Mouse (Mus musculus) neural tube, embryonic 12.5 days (tissue): ENCODE data around the gene Amelx. TPM values are rescaled to one million over a fixed set of nuclear protein-coding genes. Genes with fewer than 3 reads are reported as not detected.

Source experiments
- ATAC-seq: fragments of 200-750 bp; cut with Nextera tagmentation; 2 replicates; pipeline ENCODE4 v1.8.0; 2017; ENCODE audit warnings: low read depth, mild to moderate bottlenecking, moderate TSS enrichment, moderate library complexity; ENCODE audit not compliant: low FRiP score
- H3K27ac ChIP-seq: fragments of 300-500 bp; sonication (generic); 2 replicates; pipeline ENCODE4 v1.5.1; 2016
- H3K27me3 ChIP-seq: fragments of 300-500 bp; sonication (generic); replicated peaks from 2 replicates; pipeline ENCODE4 v1.6.1; 2016; ENCODE audit warnings: mild to moderate bottlenecking
- H3K36me3 ChIP-seq: fragments of 300-500 bp; sonication (generic); 2 replicates; pipeline ENCODE4 v1.6.1; 2016; ENCODE audit warnings: mild to moderate bottlenecking
- H3K4me1 ChIP-seq: fragments of 300-500 bp; sonication (generic); 2 replicates; pipeline ENCODE4 v1.6.1; 2016
- H3K4me2 ChIP-seq: fragments of 300-500 bp; sonication (generic); replicated peaks from 2 replicates; pipeline ENCODE4 v1.6.1; 2016; ENCODE audit warnings: mild to moderate bottlenecking
- H3K4me3 ChIP-seq: fragments of 300-500 bp; sonication (generic); 2 replicates; pipeline ENCODE4 v1.5.1; 2016
- H3K9ac ChIP-seq: fragments of 300-500 bp; sonication (generic); 2 replicates; pipeline ENCODE4 v1.6.1; 2016; ENCODE audit warnings: mild to moderate bottlenecking
- H3K9me3 ChIP-seq: fragments of 300-500 bp; sonication (generic); 2 replicates; pipeline ENCODE4 v1.6.1; 2016; ENCODE audit warnings: mild to moderate bottlenecking
- WGBS: fragments of 180-500 bp; shearing (Covaris S2); methylation state at CpG from one replicate; pipeline ENCODE4 v1.1.7; 2016; 5-methylcytosine and 5-hydroxymethylcytosine counted together
- polyA plus RNA-seq: library from polyadenylated mRNA; unstranded; fragments of >200 nt; fragmentation: Nextera tagmentation; extraction: Ambion mirVana; gene quantifications from 2 replicates; pipeline ENCODE4 v1.2.1, GENCODE M21; 2016

Gene Amelx
- polyA plus RNA-seq: not detected in 2 replicates

DNA sequence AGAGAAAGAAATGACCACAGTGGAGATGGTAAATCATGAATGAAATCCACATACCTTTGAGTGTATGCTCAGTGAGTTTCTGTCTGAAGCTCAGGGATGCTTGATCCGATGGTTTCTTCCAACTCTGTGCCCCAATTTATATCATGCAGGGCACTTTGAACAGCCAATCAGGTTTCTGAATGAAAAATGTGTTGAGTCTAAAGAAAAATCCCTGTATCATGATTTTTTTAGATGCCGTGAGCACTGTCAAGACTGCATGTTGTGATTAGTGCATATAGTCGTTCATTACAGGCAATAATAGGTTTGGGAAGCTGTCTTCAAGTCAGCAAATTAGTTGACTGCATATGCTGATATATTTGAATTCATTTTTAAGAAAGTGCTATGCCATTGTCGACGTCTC, at the start of gene Amelx:
Gene Amelx, minus strand, starts transcription at position 101 of the 400 bp plus-strand sequence.
- Histone ChIP-seq H3K4me1 (no peaks in the 10 kb centered on the region), H3K4me3 (no peak within 1 kb of the TSS), H3K36me3 (no peaks in the 10 kb centered on the region), H3K27me3 (no peaks in the 10 kb centered on the region), H3K9ac (no peak within 1 kb of the TSS), H3K27ac (no peak within 1 kb of the TSS), H3K9me3 (no peaks in the 10 kb centered on the region), H3K4me2 (no peak within 1 kb of the TSS)
- no peak for ATAC-seq
- WGBS: 83% methylated on average over 5 of the region's 5 CpGs

DNA sequence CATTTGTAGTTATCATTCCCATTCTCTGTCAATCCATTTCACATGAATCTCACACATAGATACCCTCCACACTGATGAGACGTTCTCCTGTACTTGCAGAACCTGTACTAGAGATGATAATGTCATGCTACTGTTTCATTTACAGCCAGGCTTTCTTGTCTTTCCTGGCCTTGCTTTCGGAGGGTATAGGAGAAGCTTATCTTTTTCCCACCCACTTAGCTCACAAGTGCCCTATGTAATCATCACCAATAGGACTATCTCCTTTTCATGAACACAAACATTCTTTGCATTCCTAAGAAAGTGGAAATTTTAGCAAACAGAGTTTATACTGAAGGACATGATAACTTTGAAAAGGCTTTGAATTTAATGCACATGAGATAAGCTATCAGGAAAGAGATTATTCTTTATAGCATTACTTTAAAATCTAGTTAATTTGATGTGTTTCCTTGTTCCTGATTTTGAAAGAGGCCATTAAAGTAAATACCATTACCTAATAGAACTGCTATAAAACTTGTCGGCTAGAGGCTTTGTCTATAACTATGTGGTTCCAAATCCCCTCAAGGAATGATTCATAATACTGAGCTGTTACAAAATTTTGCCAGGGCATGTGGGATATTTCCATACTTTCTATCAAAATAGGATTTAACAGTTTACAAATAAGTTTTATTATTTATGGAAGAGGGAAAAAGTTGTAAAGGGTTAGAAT, 35.5 kb upstream of the Amelx start:
- ATAC-seq: no peak
- no peaks in the 10 kb centered on the region; the same call in 1 of the 2 replicates for H3K27me3 ChIP-seq
- no peaks in the 10 kb centered on the region for H3K36me3 ChIP-seq
- H3K9ac ChIP-seq: no peak overlapping the region
- H3K4me3 ChIP-seq: no peak overlapping the region
- H3K27ac ChIP-seq: no peak overlapping the region
- no peaks in the 10 kb centered on the region for H3K9me3 ChIP-seq
- WGBS: 65% methylated on average over 3 of the region's 3 CpGs
- H3K4me2 ChIP-seq: no peak overlapping the region
- H3K4me1 ChIP-seq: no peaks in the 10 kb centered on the region

DNA sequence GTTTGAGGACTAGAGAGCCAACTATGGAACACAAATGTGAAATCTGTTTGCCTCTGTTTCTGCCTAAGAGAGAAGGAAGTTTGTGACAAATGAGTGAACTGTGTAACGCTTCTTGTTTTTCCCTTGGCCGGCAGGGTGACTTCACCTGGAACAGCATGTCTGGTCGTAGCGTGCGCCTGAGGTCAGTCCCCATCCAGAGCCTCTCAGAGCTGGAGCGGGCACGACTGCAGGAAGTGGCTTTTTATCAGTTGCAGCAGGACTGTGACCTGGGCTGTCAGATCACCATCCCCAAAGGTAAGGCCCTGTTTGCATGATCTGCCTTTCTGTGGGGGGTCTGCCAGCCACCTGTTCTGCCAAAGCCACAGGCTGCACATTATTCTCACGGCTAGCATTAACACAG, 33.1 kb upstream of the Amelx start:
- H3K36me3 ChIP-seq: no peaks in the 10 kb centered on the region
- WGBS: 83% methylated on average over 8 of the region's 8 CpGs
- H3K4me2 ChIP-seq: no peak overlapping the region

DNA sequence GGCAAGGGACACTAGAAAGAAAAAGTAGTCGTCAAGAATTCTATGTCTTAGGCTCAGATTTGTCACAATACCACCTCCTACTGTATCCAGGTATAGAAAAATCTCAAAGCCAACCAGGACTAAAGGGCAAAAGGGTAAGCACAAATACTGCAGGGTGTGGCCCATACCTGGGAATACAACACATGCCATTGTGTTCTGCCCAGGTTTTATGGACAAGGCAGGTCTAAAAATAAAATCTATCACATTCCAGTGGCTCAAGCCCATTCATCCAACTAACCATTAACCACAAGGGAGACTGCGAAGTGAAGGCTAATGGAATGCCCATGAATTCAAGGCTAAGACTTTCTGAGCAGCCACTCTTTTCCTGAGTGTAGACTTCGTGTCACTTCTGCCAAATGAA, 23.0 kb upstream of the Amelx start:
- no peak overlapping the region for H3K4me2 ChIP-seq
- no peaks in the 10 kb centered on the region for H3K9me3 ChIP-seq
- no peaks in the 10 kb centered on the region for H3K36me3 ChIP-seq
- no peak for ATAC-seq
- no peaks in the 10 kb centered on the region for H3K4me1 ChIP-seq
- H3K27me3 ChIP-seq: peaks cover 4% of the 10 kb centered on the region; the same call in 1 of the 2 replicates
- no peak overlapping the region for H3K4me3 ChIP-seq
- WGBS: 68% methylated on average over 3 of the region's 3 CpGs
- H3K27ac ChIP-seq: no peak overlapping the region
- H3K9ac ChIP-seq: no peak overlapping the region

More for the DNA sequence above, 33.1 kb upstream of the Amelx start:
- no peaks in the 10 kb centered on the region; the same call in 1 of the 2 replicates for H3K27me3 ChIP-seq
- no peak overlapping the region for H3K9ac ChIP-seq
- no peak for ATAC-seq
- H3K4me3 ChIP-seq: no peak overlapping the region
- H3K9me3 ChIP-seq: no peaks in the 10 kb centered on the region
- no peaks in the 10 kb centered on the region for H3K4me1 ChIP-seq
- H3K27ac ChIP-seq: no peak overlapping the region

DNA sequence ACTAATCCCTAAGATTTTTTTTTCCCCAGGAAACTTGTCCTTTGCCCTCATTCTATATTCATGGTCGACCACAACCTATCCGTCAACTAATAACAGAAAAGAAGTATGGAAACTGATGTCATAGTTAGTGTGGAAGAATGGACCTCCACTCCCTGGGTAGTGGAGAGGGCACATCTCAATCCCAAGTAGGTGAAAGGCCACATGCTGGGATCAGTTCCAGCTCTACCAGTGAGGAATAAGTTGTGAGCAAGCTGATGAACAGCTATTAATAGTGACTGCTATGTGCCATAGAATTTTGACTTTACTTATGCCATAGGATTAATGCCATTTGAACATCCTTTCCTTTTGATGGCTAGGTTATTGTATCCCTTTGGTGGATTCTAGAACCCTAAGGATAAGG, 8.4 kb downstream of the Amelx start:
- no peaks in the 10 kb centered on the region for H3K9me3 ChIP-seq
- no peak overlapping the region for H3K9ac ChIP-seq
- no peaks in the 10 kb centered on the region for H3K4me1 ChIP-seq
- H3K4me2 ChIP-seq: no peak overlapping the region
- H3K36me3 ChIP-seq: no peaks in the 10 kb centered on the region
- WGBS: 70% methylated on average over 2 of the region's 2 CpGs
- H3K27me3 ChIP-seq: no peaks in the 10 kb centered on the region
- H3K4me3 ChIP-seq: no peak overlapping the region
- ATAC-seq: no peak
- H3K27ac ChIP-seq: no peak overlapping the region

DNA sequence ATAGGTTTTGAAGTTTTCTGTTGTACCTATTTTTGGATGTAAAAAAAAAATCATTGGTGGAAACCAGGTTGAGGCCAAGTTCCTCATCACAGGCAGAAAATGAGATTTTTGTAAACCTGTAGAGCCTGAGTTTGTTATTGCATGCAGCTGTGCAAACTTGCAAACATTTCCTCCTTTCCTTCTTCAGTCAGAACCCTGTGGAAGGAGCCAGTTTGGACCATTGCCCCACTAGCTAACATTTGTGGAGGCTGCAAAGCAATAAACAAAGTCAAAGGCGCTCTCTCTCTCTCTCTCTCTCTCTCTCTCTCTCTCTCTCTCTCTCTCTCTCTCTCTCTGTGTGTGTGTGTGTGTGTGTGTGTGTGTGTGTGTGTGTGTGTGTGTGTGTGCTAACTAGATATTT, 13.2 kb downstream of the Amelx start:
- H3K27ac ChIP-seq: no peak overlapping the region
- WGBS: 92% methylated on average over 1 of the region's 1 CpGs
- ATAC-seq: no peak
- no peaks in the 10 kb centered on the region for H3K9me3 ChIP-seq
- no peaks in the 10 kb centered on the region for H3K27me3 ChIP-seq
- H3K4me1 ChIP-seq: no peaks in the 10 kb centered on the region
- no peak overlapping the region for H3K9ac ChIP-seq
- H3K36me3 ChIP-seq: no peaks in the 10 kb centered on the region
- H3K4me3 ChIP-seq: no peak overlapping the region
- H3K4me2 ChIP-seq: no peak overlapping the region

DNA sequence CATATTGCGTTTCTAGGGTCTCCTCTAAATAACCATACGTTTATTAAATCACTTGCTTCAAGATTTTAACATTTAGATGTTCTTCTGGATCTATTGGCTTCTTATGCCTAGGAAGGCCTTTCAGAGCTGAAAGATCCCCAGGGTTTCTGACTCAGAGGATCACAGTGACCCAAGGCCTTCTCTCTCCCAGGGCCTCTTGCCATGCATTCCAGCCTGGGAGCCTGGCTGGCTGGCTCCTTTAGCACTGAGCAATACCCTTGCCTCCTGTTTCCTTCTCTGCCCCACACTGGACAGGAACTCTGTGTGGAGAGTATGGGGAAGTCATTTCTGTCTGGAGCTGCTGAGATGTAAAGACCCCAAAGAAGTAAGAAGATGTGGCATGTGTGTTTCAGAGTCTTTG, 16.0 kb downstream of the Amelx start:
- H3K9ac ChIP-seq: no peak overlapping the region
- no peaks in the 10 kb centered on the region for H3K4me1 ChIP-seq
- no peaks in the 10 kb centered on the region for H3K36me3 ChIP-seq
- WGBS: 85% methylated on average over 2 of the region's 2 CpGs
- no peak overlapping the region for H3K4me3 ChIP-seq
- ATAC-seq: no peak
- H3K4me2 ChIP-seq: no peak overlapping the region
- H3K27ac ChIP-seq: no peak overlapping the region
- H3K27me3 ChIP-seq: no peaks in the 10 kb centered on the region
- no peaks in the 10 kb centered on the region for H3K9me3 ChIP-seq

DNA sequence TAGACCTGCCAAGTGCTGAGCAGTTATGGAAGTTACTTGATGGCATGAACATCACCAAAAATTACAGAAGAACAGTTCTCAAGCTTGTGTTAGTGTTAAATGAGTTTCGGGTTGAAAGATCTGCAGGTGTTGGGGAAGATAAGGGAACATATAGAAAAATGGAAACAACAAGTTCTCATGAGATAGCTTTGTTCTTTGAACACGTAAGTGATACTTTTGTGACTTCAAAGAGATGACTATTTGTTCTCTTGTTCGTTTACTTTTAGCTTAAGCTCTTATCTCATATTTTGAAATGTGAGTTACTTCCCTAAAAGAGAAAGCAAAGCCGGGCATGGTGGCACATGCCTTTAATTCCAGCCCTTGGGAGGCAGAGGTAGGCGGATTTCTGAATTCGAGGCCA, 28.6 kb downstream of the Amelx start:
- Histone ChIP-seq H3K4me3 (no peak overlapping the region), H3K36me3 (no peaks in the 10 kb centered on the region), H3K4me1 (no peaks in the 10 kb centered on the region), H3K9me3 (no peaks in the 10 kb centered on the region), H3K4me2 (no peak overlapping the region), H3K27me3 (no peaks in the 10 kb centered on the region), H3K27ac (no peak overlapping the region), H3K9ac (no peak overlapping the region)
- WGBS: 86% methylated on average over 6 of the region's 6 CpGs
- ATAC-seq: no peak

DNA sequence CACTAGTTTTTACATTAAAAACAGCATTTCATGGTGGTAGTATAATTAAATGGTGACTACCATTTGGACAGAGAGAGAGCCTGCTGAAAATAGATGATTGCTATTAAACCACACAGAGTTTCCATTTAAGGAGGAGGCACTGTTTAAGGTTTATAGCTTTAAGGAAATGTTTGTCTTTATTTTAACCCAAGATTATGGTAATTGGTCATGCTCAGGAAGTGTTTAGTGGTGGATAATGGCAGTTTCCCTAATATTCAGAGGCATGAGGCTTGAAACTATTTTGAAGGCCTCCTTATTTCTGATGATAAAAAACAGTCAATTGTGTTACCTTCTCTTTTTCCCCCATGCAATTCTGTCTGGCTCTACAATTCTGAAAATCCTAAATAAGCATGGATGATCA, 33.2 kb downstream of the Amelx start:
- ATAC-seq: no peak
- H3K9me3 ChIP-seq: no peaks in the 10 kb centered on the region
- H3K36me3 ChIP-seq: no peaks in the 10 kb centered on the region
- no peak overlapping the region for H3K27ac ChIP-seq
- H3K4me2 ChIP-seq: no peak overlapping the region
- no peaks in the 10 kb centered on the region for H3K4me1 ChIP-seq
- H3K27me3 ChIP-seq: no peaks in the 10 kb centered on the region
- no peak overlapping the region for H3K9ac ChIP-seq
- no peak overlapping the region for H3K4me3 ChIP-seq

DNA sequence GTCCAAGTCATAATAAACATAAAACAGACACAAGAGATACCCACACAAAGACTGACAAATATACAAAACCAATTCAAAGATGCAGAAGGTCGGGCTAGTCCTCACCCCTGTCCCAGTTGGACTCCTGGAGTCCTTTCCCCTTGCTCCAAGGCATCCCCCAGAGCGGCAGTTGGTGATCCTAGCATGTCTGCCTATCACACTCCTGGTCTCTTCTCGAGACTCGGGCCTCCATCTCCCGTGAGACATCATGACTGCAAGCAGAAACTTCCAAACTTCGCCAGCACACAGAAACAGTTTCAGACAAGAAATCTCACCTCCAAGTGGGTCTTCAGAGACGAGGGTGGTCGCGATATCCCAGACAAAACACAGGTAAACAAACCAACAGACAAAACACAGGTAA, 46.5 kb downstream of the Amelx start:
- H3K9me3 ChIP-seq: no peaks in the 10 kb centered on the region

DNA sequence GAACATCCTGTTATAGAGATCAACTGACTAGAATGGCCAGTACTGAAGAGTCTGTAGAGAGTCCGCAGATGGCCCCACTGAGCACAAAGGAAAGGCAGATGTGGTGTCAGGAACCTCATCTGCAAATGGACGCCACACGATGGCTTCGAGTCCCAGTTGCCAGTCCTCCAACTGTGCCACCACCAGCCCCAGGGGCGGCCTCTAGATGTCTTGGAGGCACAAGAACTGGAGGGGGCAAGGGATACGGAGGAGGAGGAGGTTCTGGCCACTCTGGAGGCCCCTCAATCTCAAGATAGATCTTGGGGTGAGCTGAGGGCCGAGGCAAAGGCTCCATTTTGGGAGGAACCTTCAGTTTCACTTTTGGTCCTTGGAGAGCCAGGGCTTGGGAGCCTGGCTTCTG, 47.2 kb downstream of the Amelx start:
- no peaks in the 10 kb centered on the region for H3K27me3 ChIP-seq
- no peaks in the 10 kb centered on the region for H3K9me3 ChIP-seq
- no peak overlapping the region for H3K4me2 ChIP-seq
- ATAC-seq: no peak
- H3K4me1 ChIP-seq: no peaks in the 10 kb centered on the region
- no peak overlapping the region for H3K27ac ChIP-seq
- H3K4me3 ChIP-seq: no peak overlapping the region
- 86% methylated on average over 7 of the region's 7 CpGs for WGBS
- no peaks in the 10 kb centered on the region for H3K36me3 ChIP-seq
- no peak overlapping the region for H3K9ac ChIP-seq

More for the DNA sequence above, 46.5 kb downstream of the Amelx start:
- ATAC-seq: no peak
- Histone ChIP-seq H3K4me2 (no peak overlapping the region), H3K27me3 (no peaks in the 10 kb centered on the region), H3K4me3 (no peak overlapping the region), H3K36me3 (no peaks in the 10 kb centered on the region), H3K27ac (no peak overlapping the region), H3K4me1 (no peaks in the 10 kb centered on the region), H3K9ac (no peak overlapping the region)
- 87% methylated on average over 9 of the region's 9 CpGs for WGBS
